In genomic region chr5:115917960-115918359, GRCm38 (mm10) we compare ENCODE assay signal across 27 mouse cellular contexts.
DNase-seq lines count a peak whose midpoint lies in the region; ATAC-seq and TF ChIP-seq lines count a peak whose summit lies in the region.
"Had no signal": no experiment of that assay in that cellular context is flagged by ENCODE, and none has a peak within 500 bp of the region (broad histone marks: within the 10 kb centered on the region; RNA-seq: fewer than 3 reads in every experiment).

No protein-coding gene starts in this region.

- TF ChIP-seq POLR2A in MEL (IDR thresholded peaks at IDR 0.05; ENCODE audit: control insufficient read depth in 1 of 2, insufficient read depth in 1 of 2, low read depth in 1 of 2, low read length in 2 of 2, poor library complexity in 1 of 2): no peak

- no peak for TF ChIP-seq EP300 in MEL (IDR thresholded peaks at IDR 0.05; ENCODE audit: low read depth in 1 of 2, low read length in 2 of 2)

- peaks cover 62% of the 10 kb centered on the region for H3K4me1 ChIP-seq in erythroblast, embryonic 14.5 days (ENCODE audit: control insufficient read depth)
- H3K4me1 ChIP-seq in MEL (ENCODE audit: control insufficient read depth in 1 of 2, insufficient read depth in 2 of 2, low read length in 2 of 2): peaks cover 9 to 19% of the 10 kb centered on the region in 2 experiments
- H3K4me1 ChIP-seq in liver, embryonic 13.5 days (replicated peaks): peaks cover 46% of the 10 kb centered on the region
- peaks cover 22% of the 10 kb centered on the region for H3K4me1 ChIP-seq in liver, embryonic 16.5 days (ENCODE audit: control insufficient read depth, low read depth, low read length)
- H3K4me1 ChIP-seq: embryonic facial prominence, embryonic 12.5 days; embryonic facial prominence, embryonic 15.5 days; forebrain, embryonic 13.5 days; heart, embryonic 13.5 days had no signal

- no peaks in the 10 kb centered on the region for H3K27me3 ChIP-seq in erythroblast, embryonic 14.5 days (ENCODE audit: control insufficient read depth)
- no peaks in the 10 kb centered on the region for H3K27me3 ChIP-seq in MEL (ENCODE audit: control insufficient read depth in 1 of 2, insufficient read depth in 2 of 2, low read length in 2 of 2)
- H3K27me3 ChIP-seq in liver, embryonic 13.5 days: no peaks in the 10 kb centered on the region
- H3K27me3 ChIP-seq in liver, embryonic 16.5 days (ENCODE audit: control insufficient read depth, insufficient read depth, low read depth, low read length): no peaks in the 10 kb centered on the region
- H3K27me3 ChIP-seq: embryonic facial prominence, embryonic 12.5 days; embryonic facial prominence, embryonic 15.5 days; forebrain, embryonic 13.5 days; heart, embryonic 13.5 days had no signal

- H3K36me3 ChIP-seq in erythroblast, embryonic 14.5 days (ENCODE audit: control insufficient read depth): peaks cover 83% of the 10 kb centered on the region
- peaks cover 1 to 16% of the 10 kb centered on the region in 2 experiments; a peak in 3 of 4 replicates for H3K36me3 ChIP-seq in MEL (ENCODE audit: control insufficient read depth in 1 of 2, insufficient read depth in 2 of 2, low read length in 2 of 2)
- peaks cover 31% of the 10 kb centered on the region for H3K36me3 ChIP-seq in liver, embryonic 13.5 days
- no peaks in the 10 kb centered on the region for H3K36me3 ChIP-seq in liver, embryonic 16.5 days (ENCODE audit: control insufficient read depth, insufficient read depth)
- H3K36me3 ChIP-seq: embryonic facial prominence, embryonic 12.5 days; embryonic facial prominence, embryonic 15.5 days; heart, embryonic 13.5 days had no signal

- ATAC-seq in erythroblast, adult 5-6 weeks (replicated peaks; ENCODE audit: low FRiP score, poor library complexity, severe bottlenecking): no peak
- no peak for ATAC-seq in liver, embryonic 13.5 days (ENCODE audit: low read depth)
- no peak for ATAC-seq in liver, embryonic 16.5 days (ENCODE audit: low read depth)
- ATAC-seq: activated CD4-positive, CD25-positive, alpha-beta regulatory T cell, adult 4 months; forebrain, embryonic 13.5 days; forebrain, embryonic 16.5 days; hindbrain, postnatal 0 days had no signal

- DNase-seq in MEL (ENCODE audit: low read depth, low spot score): peak; percentile 11
- no peak for DNase-seq in liver, embryonic 13.5 days
- no peak for DNase-seq in gastrocnemius, postnatal 36 days
- no peak for DNase-seq in thymus, postnatal 0 days (ENCODE audit: low spot score)
- DNase-seq in adrenal gland, adult 2 months: no peak
- DNase-seq: adrenal gland, postnatal 10 days; adrenal gland, postnatal 36 days; cerebellum, adult 18-20 months; cerebellum, adult 9-10 months; cerebellum, postnatal 14 days; gastrocnemius, adult 2 months; gastrocnemius, postnatal 14 days; heart, adult 18-20 months; heart, postnatal 14 days; heart, postnatal 4 days had no signal

- intact Hi-C loops in gastrocnemius, postnatal 36 days (cut with DNase I): no loop called here

- TF ChIP-seq RAD21 in MEL (IDR thresholded peaks at IDR 0.05; ENCODE audit: low read depth, low read length): no peak

- peak overlapping the region; percentile 41 for H3K9ac ChIP-seq in MEL (ENCODE audit: control insufficient read depth, low read depth, low read length, poor library complexity, severe bottlenecking)
- H3K9ac ChIP-seq in liver, embryonic 13.5 days: 0 out of 2 replicates have a peak overlapping the region, but pooled peaks have one; percentile 30
- H3K9ac ChIP-seq in liver, embryonic 16.5 days (ENCODE audit: low read depth, low read length): no peak overlapping the region
- H3K9ac ChIP-seq: embryonic facial prominence, embryonic 12.5 days; embryonic facial prominence, embryonic 15.5 days; forebrain, embryonic 13.5 days; heart, embryonic 13.5 days; hindbrain, embryonic 14.5 days had no signal

- H3K27ac ChIP-seq in MEL (ENCODE audit: control insufficient read depth, low read depth, low read length): peak overlapping the region; percentile 85
- H3K27ac ChIP-seq in liver, embryonic 13.5 days: peak overlapping the region; percentile 83
- H3K27ac ChIP-seq in liver, embryonic 16.5 days (ENCODE audit: low read length): peak overlapping the region; percentile 65
- H3K27ac ChIP-seq: embryonic facial prominence, embryonic 12.5 days; embryonic facial prominence, embryonic 15.5 days; forebrain, embryonic 10.5 days; forebrain, embryonic 13.5 days; gastrocnemius, adult 2 months; heart, embryonic 13.5 days; hindbrain, embryonic 14.5 days; hindbrain, postnatal 0 days had no signal

- H3K4me3 ChIP-seq in erythroblast, embryonic 14.5 days (replicated peaks): peak overlapping the region; percentile 19
- H3K4me3 ChIP-seq in MEL (ENCODE audit: control insufficient read depth in 1 of 2, insufficient read depth in 1 of 2, low read depth in 2 of 2, low read length in 2 of 2): peak overlapping the region in 1 of 2 experiments; percentile 9; a peak in 1 of 4 replicates
- H3K4me3 ChIP-seq in liver, embryonic 13.5 days (replicated peaks): no peak overlapping the region
- H3K4me3 ChIP-seq in liver, embryonic 16.5 days (ENCODE audit: low read depth, low read length): no peak overlapping the region
- H3K4me3 ChIP-seq: embryonic facial prominence, embryonic 12.5 days; embryonic facial prominence, embryonic 15.5 days; forebrain, embryonic 10.5 days; forebrain, embryonic 13.5 days; gastrocnemius, adult 2 months; heart, embryonic 13.5 days had no signal

- H3K79me2 ChIP-seq in MEL (ENCODE audit: control insufficient read depth, insufficient read depth, low read length, poor library complexity): no peaks in the 10 kb centered on the region

- H3K9me3 ChIP-seq in erythroblast, embryonic 14.5 days (ENCODE audit: control insufficient read depth, low read length): no peaks in the 10 kb centered on the region
- no peaks in the 10 kb centered on the region for H3K9me3 ChIP-seq in MEL (replicated peaks; ENCODE audit: insufficient read depth, low read length)
- H3K9me3 ChIP-seq in liver, embryonic 13.5 days (replicated peaks): no peaks in the 10 kb centered on the region
- no peaks in the 10 kb centered on the region for H3K9me3 ChIP-seq in liver, embryonic 16.5 days (replicated peaks; ENCODE audit: control insufficient read depth, low read length)
- H3K9me3 ChIP-seq: embryonic facial prominence, embryonic 12.5 days; embryonic facial prominence, embryonic 15.5 days; forebrain, embryonic 10.5 days; forebrain, embryonic 13.5 days; heart, embryonic 13.5 days had no signal

- no peak for TF ChIP-seq CTCF in MEL (IDR thresholded peaks at IDR 0.05 in 2 of 3, conservative IDR thresholded peaks at IDR 0.05 in 1 of 3; ENCODE audit: control insufficient read depth in 1 of 3, insufficient read depth in 1 of 3, low read depth in 2 of 3, low read length in 3 of 3, poor library complexity in 1 of 3, severe bottlenecking in 1 of 3)

- 82% methylated on average over 4 of the region's 4 CpGs for WGBS in liver, embryonic 13.5 days (ENCODE audit: insufficient replicate concordance)
- WGBS in liver, embryonic 16.5 days (ENCODE audit: insufficient replicate concordance): 75% methylated on average over 4 of the region's 4 CpGs

- peak overlapping the region; percentile 38 for H3K4me2 ChIP-seq in liver, embryonic 13.5 days
- 0 out of 2 replicates have a peak overlapping the region, but pooled peaks have one; percentile 26 for H3K4me2 ChIP-seq in liver, embryonic 16.5 days (ENCODE audit: low read depth, low read length)
- H3K4me2 ChIP-seq: embryonic facial prominence, embryonic 12.5 days; embryonic facial prominence, embryonic 15.5 days; forebrain, embryonic 13.5 days; heart, embryonic 13.5 days; hindbrain, embryonic 14.5 days had no signal

TF ChIP-seq in MEL, 35 proteins besides CTCF, POLR2A, EP300 and RAD21:
- TF ChIP-seq ZKSCAN1 (IDR thresholded peaks at IDR 0.05; ENCODE audit: low read depth, low read length) (peak; percentile 98), GABPA (IDR thresholded peaks at IDR 0.05; ENCODE audit: low read depth, low read length) (no peak)
